Mouse (Mus musculus): Measurements from ENCODE around the gene Slc16a14. TPM values are rescaled to one million over a fixed set of nuclear protein-coding genes. Genes with fewer than 3 reads are reported as not detected.

Gene Slc16a14
- total RNA-seq, 2 experiments from 2014 or later = 0.17 TPM; not detected in 1

GRCm38 (mm10) chr1:84869498-84869897 lies 65.4 kb downstream of the Slc16a14 start:
- intact Hi-C loops (cut with DNase I) = no loop called here
- no peak for DNase-seq

- intact Hi-C loops (cut with DNase I) = no loop called here
- DNase-seq = no peak
Observed at GRCm38 (mm10) chr1:84868841-84869240, 66.1 kb downstream of the Slc16a14 start.

GRCm38 (mm10) chr1:84868311-84868710 lies 66.6 kb downstream of the Slc16a14 start:
- intact Hi-C loops (cut with DNase I) = no loop called here
- no peak for DNase-seq

GRCm38 (mm10) chr1:84866706-84867230 lies 68.2 kb downstream of the Slc16a14 start:
- no peak for DNase-seq
- intact Hi-C loops (cut with DNase I) = no loop called here

- intact Hi-C loops (cut with DNase I) = no loop called here
- DNase-seq = no peak
Observed at GRCm38 (mm10) chr1:84866231-84866630, 68.7 kb downstream of the Slc16a14 start.

- no peak for DNase-seq
- intact Hi-C loops (cut with DNase I) = no loop called here
Observed at GRCm38 (mm10) chr1:84864645-84865044, 70.3 kb downstream of the Slc16a14 start.

GRCm38 (mm10) chr1:84861255-84861630 lies 73.7 kb downstream of the Slc16a14 start:
- DNase-seq = no peak
- intact Hi-C loops (cut with DNase I) = no loop called here

GRCm38 (mm10) chr1:84860360-84861254 lies 74.3 kb downstream of the Slc16a14 start:
- DNase-seq = no peak
- intact Hi-C loops (cut with DNase I) = no loop called here

- intact Hi-C loops (cut with DNase I) = no loop called here
- DNase-seq = no peak
Observed at GRCm38 (mm10) chr1:84859597-84859996, 75.3 kb downstream of the Slc16a14 start.

Other genes starting within 250 kb of the Slc16a14 start
- gene Dner, start 238.9 kb downstream of the Slc16a14 start, total RNA-seq (2021) = under 1 TPM; 0.25 to 0.31 TPM
- 1 to 10 TPM; 2.6 TPM for gene Fbxo36, start 95.3 kb downstream of the Slc16a14 start, total RNA-seq (2021)
- gene Trip12, start 94.6 kb downstream of the Slc16a14 start, total RNA-seq (2021) = 100 to 1,000 TPM; 233 to 236 TPM
- gene Gm10553, start 165.0 kb upstream of the Slc16a14 start, total RNA-seq (2021) = not detected
- gene A530032D15Rik, start 174.7 kb upstream of the Slc16a14 start, total RNA-seq (2021) = under 1 TPM in 1 of 2 experiments, not detected in 1; 0.50 TPM

Measured in heart, postnatal 10 days (tissue).